29 mouse cellular contexts compared by ENCODE assay signal in the genomic region with DNA sequence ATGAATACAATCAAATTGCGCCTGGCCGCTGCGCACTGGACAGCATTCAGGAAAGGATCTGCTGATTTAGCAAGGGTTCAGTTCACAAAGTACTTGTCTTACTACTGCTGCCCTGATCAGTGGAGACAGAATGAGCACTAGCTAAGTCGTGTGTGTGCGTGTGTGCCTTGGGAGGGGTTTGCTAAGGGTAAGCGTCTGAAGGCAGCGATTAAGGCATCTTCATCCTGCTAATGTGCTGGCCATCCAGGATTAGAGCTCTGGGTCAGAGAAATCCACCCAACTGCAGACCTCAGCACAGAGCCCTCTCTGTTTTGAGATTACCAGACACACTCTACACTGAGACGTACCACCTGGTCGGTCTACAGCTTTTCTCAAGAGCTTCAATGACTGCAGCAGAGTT. TPM values are rescaled to one million over a fixed set of nuclear protein-coding genes. Genes with fewer than 3 reads are reported as not detected.
DNase-seq lines count a peak whose midpoint lies in the region; ATAC-seq lines count a peak whose summit lies in the region.
"Had no signal": no experiment of that assay in that cellular context is flagged by ENCODE, and none has a peak within 500 bp of the region (broad histone marks: within the 10 kb centered on the region; RNA-seq: fewer than 3 reads in every experiment).

No protein-coding gene starts in this region.

- H3K27ac ChIP-seq in heart, embryonic 11.5 days (ENCODE audit: low read depth, low read length): no peak overlapping the region
- H3K27ac ChIP-seq in lung, embryonic 16.5 days (ENCODE audit: low read length): no peak overlapping the region
- H3K27ac ChIP-seq: embryonic facial prominence, embryonic 13.5 days; embryonic facial prominence, embryonic 15.5 days; forebrain, embryonic 10.5 days; forebrain, embryonic 12.5 days had no signal

- no peaks in the 10 kb centered on the region for H3K4me1 ChIP-seq in heart, embryonic 11.5 days (ENCODE audit: control insufficient read depth, insufficient read depth, low read length)
- no peaks in the 10 kb centered on the region for H3K4me1 ChIP-seq in lung, embryonic 16.5 days (replicated peaks; ENCODE audit: control insufficient read depth, insufficient read depth, low read length)
- H3K4me1 ChIP-seq: embryonic facial prominence, embryonic 13.5 days; embryonic facial prominence, embryonic 15.5 days; forebrain, embryonic 10.5 days; forebrain, embryonic 12.5 days had no signal

- H3K9me3 ChIP-seq in heart, embryonic 11.5 days (replicated peaks; ENCODE audit: control insufficient read depth, low read length): no peaks in the 10 kb centered on the region
- no peaks in the 10 kb centered on the region for H3K9me3 ChIP-seq in lung, embryonic 16.5 days (ENCODE audit: control insufficient read depth, low read length)
- H3K9me3 ChIP-seq: embryonic facial prominence, embryonic 15.5 days; forebrain, embryonic 12.5 days; G1E had no signal

- no peak for ATAC-seq in heart, embryonic 11.5 days (replicated peaks; ENCODE audit: insufficient number of reproducible peaks, low FRiP score, low TSS enrichment)
- ATAC-seq in lung, embryonic 16.5 days (ENCODE audit: low read depth): peak; percentile 36; the same call in 1 of the 2 replicates
- ATAC-seq: activated CD4-positive, CD25-positive, alpha-beta regulatory T cell, adult 4 months; CD4-positive, CD25-positive, alpha-beta regulatory T cell, adult 4 months; forebrain, embryonic 14.5 days; Patski had no signal

- H3K27me3 ChIP-seq in heart, embryonic 11.5 days (ENCODE audit: control insufficient read depth, insufficient read depth, low read length): no peaks in the 10 kb centered on the region
- no peaks in the 10 kb centered on the region for H3K27me3 ChIP-seq in lung, embryonic 16.5 days (ENCODE audit: control insufficient read depth, insufficient read depth, low read depth, low read length)
- H3K27me3 ChIP-seq: CH12.LX; embryonic facial prominence, embryonic 13.5 days; embryonic facial prominence, embryonic 15.5 days; forebrain, embryonic 12.5 days; Patski had no signal

- H3K4me3 ChIP-seq in heart, embryonic 11.5 days (ENCODE audit: low read depth, low read length): no peak overlapping the region
- H3K4me3 ChIP-seq in lung, embryonic 16.5 days (ENCODE audit: low read length): no peak overlapping the region
- H3K4me3 ChIP-seq: embryonic facial prominence, embryonic 13.5 days; embryonic facial prominence, embryonic 15.5 days; erythroblast, embryonic 14.5 days; forebrain, embryonic 10.5 days; forebrain, embryonic 12.5 days had no signal

- 80% methylated on average over 9 of the region's 9 CpGs for WGBS in heart, embryonic 11.5 days (ENCODE audit: insufficient replicate concordance)
- WGBS in lung, embryonic 16.5 days: 74% methylated on average over 9 of the region's 9 CpGs

- H3K9ac ChIP-seq in heart, embryonic 11.5 days (ENCODE audit: low read depth, low read length): no peak overlapping the region
- no peak overlapping the region for H3K9ac ChIP-seq in lung, embryonic 16.5 days (ENCODE audit: low read length)
- H3K9ac ChIP-seq: embryonic facial prominence, embryonic 13.5 days; embryonic facial prominence, embryonic 15.5 days; forebrain, embryonic 12.5 days had no signal

- H3K36me3 ChIP-seq in heart, embryonic 11.5 days (ENCODE audit: control insufficient read depth, insufficient read depth, low read length): no peaks in the 10 kb centered on the region
- H3K36me3 ChIP-seq in lung, embryonic 16.5 days (ENCODE audit: control insufficient read depth, insufficient read depth, low read length): no peaks in the 10 kb centered on the region
- H3K36me3 ChIP-seq: embryonic facial prominence, embryonic 13.5 days; embryonic facial prominence, embryonic 15.5 days; forebrain, embryonic 10.5 days; forebrain, embryonic 12.5 days; G1E had no signal

- peak; percentile 10 for DNase-seq in heart, adult 11 months
- DNase-seq in lung, postnatal 10 days: no peak
- DNase-seq in retina, postnatal 1 day: peak; percentile 85
- no peak for DNase-seq in embryo, embryonic 9.5 days (ENCODE audit: extremely low spot score)
- DNase-seq in natural killer cell, adult 2 months (ENCODE audit: low spot score in 2 of 2): no peak
- DNase-seq: adrenal gland, adult 8-10 months; adrenal gland, postnatal 14 days; adrenal gland, postnatal 36 days; B cell, adult 2 months; cerebellum, adult 11-12 months; cerebellum, adult 2 months; cerebellum, adult 9-10 months; cerebellum, postnatal 10 days; cerebellum, postnatal 25 days had no signal

- no peak overlapping the region for H3K4me2 ChIP-seq in heart, embryonic 11.5 days
- H3K4me2 ChIP-seq in lung, embryonic 16.5 days (ENCODE audit: low read depth, low read length): no peak overlapping the region
- H3K4me2 ChIP-seq: embryonic facial prominence, embryonic 13.5 days; embryonic facial prominence, embryonic 15.5 days; forebrain, embryonic 12.5 days had no signal

RNA-seq across cellular contexts. Expression of a gene that starts 2.2 kb away (rescaled TPM):
- not detected in 2 replicates for polyA plus RNA-seq in heart, embryonic 11.5 days (2014; fragmentation: Nextera tagmentation; extraction: Ambion mirVana)
- not detected in 2 replicates for polyA plus RNA-seq in lung, embryonic 16.5 days (2015; fragmentation: Nextera tagmentation; extraction: Ambion mirVana)
- polyA plus RNA-seq: CD4-positive, CD25-positive, alpha-beta regulatory T cell, adult 4 months; embryonic facial prominence, embryonic 11.5 days; embryonic facial prominence, embryonic 13.5 days; embryonic facial prominence, embryonic 15.5 days; erythroblast, embryonic 14.5 days; forebrain, embryonic 10.5 days; forebrain, embryonic 12.5 days; forebrain, embryonic 14.5 days; G1E; Patski had no signal

RNA-seq across cellular contexts. Expression of a gene that starts 44.4 kb away (rescaled TPM):
- 60.6 and 75.0 TPM in 2 replicates for polyA plus RNA-seq in heart, embryonic 11.5 days (2014; fragmentation: Nextera tagmentation; extraction: Ambion mirVana)
- 80.0 and 96.2 TPM in 2 replicates for polyA plus RNA-seq in lung, embryonic 16.5 days (2015; fragmentation: Nextera tagmentation; extraction: Ambion mirVana)

RNA-seq across cellular contexts. Expression of a gene that starts 48.7 kb away (rescaled TPM):
- not detected in 2 replicates for polyA plus RNA-seq in heart, embryonic 11.5 days (2014; fragmentation: Nextera tagmentation; extraction: Ambion mirVana)
- polyA plus RNA-seq in lung, embryonic 16.5 days (2015; fragmentation: Nextera tagmentation; extraction: Ambion mirVana): 0.49 and 0.55 TPM in 2 replicates
- polyA plus RNA-seq: activated CD4-positive, CD25-positive, alpha-beta regulatory T cell, adult 4 months; cerebellum, adult 2 months; cortical plate, adult 2 months; embryonic facial prominence, embryonic 11.5 days; embryonic facial prominence, embryonic 13.5 days; erythroblast, embryonic 14.5 days; forebrain, embryonic 10.5 days; forebrain, embryonic 12.5 days; forebrain, embryonic 14.5 days; G1E; Patski had no signal

Comparison
In these comparisons a context has a peak if more than half of its experiments do, and no peak if none do; other contexts are left out.
1. DNase-seq: peak in heart, adult 11 months (single experiment) and retina, postnatal 1 day (single experiment); none in lung, postnatal 10 days (single experiment), embryo, embryonic 9.5 days (single experiment) and natural killer cell, adult 2 months (0 of 2).